8 mouse cellular contexts compared by ENCODE assay signal in the genomic region with DNA sequence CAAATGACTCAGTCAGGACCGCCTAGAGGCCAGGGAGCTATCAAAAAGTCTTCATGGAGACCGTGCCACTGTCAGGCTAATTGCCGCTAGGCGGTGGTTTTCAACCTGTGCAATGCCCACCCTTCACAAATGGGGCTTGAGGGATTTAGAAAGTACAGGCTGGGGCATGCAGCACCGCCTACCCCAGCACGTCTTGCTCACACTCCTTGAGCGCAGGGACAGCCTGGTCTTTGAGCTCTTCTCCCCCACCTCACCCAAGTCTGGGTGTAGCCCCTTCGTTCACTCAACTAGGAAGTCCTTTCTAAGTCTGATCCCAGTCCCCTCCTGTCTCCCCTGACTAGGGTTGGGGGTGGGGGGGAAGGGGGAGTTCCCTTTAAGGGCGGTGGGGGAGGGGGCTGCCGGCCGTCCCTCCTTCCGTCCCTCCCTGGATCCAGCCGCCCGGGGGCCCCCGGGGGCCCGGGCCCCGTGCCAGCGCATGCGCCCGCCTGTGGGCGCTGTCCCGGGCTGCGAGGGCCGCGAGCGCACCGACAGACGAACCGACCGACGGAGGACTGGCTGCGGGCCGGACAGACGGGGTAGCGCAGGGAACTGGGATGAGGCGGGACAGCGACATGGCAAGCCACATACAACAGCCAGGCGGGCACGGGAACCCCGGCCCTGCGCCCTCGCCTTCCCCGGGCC. TPM values are rescaled to one million over a fixed set of nuclear protein-coding genes. Genes with fewer than 3 reads are reported as not detected.
DNase-seq lines count a peak whose midpoint lies in the region; ATAC-seq lines count a peak whose summit lies in the region.

A gene (plus strand): TSS at position 497 of the 681 bp plus-strand sequence.

- peaks cover 66% of the 10 kb centered on the region for H3K27me3 ChIP-seq in embryonic facial prominence, embryonic 10.5 days (replicated peaks; ENCODE audit: low read depth, poor library complexity, severe bottlenecking)
- peaks cover 42% of the 10 kb centered on the region for H3K27me3 ChIP-seq in hindbrain, embryonic 15.5 days
- H3K27me3 ChIP-seq in liver, embryonic 15.5 days: peaks cover 59% of the 10 kb centered on the region

- peaks cover 38% of the 10 kb centered on the region for H3K4me1 ChIP-seq in embryonic facial prominence, embryonic 10.5 days
- H3K4me1 ChIP-seq in hindbrain, embryonic 15.5 days (replicated peaks): peaks cover 17% of the 10 kb centered on the region
- peaks cover 4% of the 10 kb centered on the region; the same call in 1 of the 2 replicates for H3K4me1 ChIP-seq in liver, embryonic 15.5 days (replicated peaks)

- peak; percentile 36 for DNase-seq in kidney, postnatal 10 days
- no peak for DNase-seq in kidney, adult 9 months
- DNase-seq in embryonic facial prominence, embryonic 10.5 days (ENCODE audit: low spot score): peak; percentile 50
- no peak for DNase-seq in T-cell, adult 2 months (ENCODE audit: low spot score)
- no peak for DNase-seq in cerebellum, adult 11-12 months
- DNase-seq in right cerebral cortex, postnatal 36 days (ENCODE audit: low spot score in 2 of 2): no peak

- H3K9ac ChIP-seq in hindbrain, embryonic 15.5 days: peak within 1 kb of the TSS; percentile 9; the same call in 1 of the 2 replicates
- H3K9ac ChIP-seq in liver, embryonic 15.5 days: no peak within 1 kb of the TSS

- H3K9me3 ChIP-seq in embryonic facial prominence, embryonic 10.5 days: peaks cover 4% of the 10 kb centered on the region; the same call in 1 of the 2 replicates
- no peaks in the 10 kb centered on the region for H3K9me3 ChIP-seq in hindbrain, embryonic 15.5 days
- H3K9me3 ChIP-seq in liver, embryonic 15.5 days (replicated peaks): no peaks in the 10 kb centered on the region

- H3K36me3 ChIP-seq in embryonic facial prominence, embryonic 10.5 days (replicated peaks): no peaks in the 10 kb centered on the region
- no peaks in the 10 kb centered on the region for H3K36me3 ChIP-seq in hindbrain, embryonic 15.5 days
- no peaks in the 10 kb centered on the region for H3K36me3 ChIP-seq in liver, embryonic 15.5 days (replicated peaks)

- WGBS in embryonic facial prominence, embryonic 10.5 days: 1% methylated on average over 43 of the region's 43 CpGs
- WGBS in hindbrain, embryonic 15.5 days: under 1% methylated on average over 38 of the region's 43 CpGs
- 5% methylated on average over 43 of the region's 43 CpGs for WGBS in liver, embryonic 15.5 days (ENCODE audit: insufficient replicate concordance)

- H3K4me3 ChIP-seq in embryonic facial prominence, embryonic 10.5 days: peak within 1 kb of the TSS; percentile 58
- H3K4me3 ChIP-seq in hindbrain, embryonic 15.5 days: peak within 1 kb of the TSS; percentile 36
- peak within 1 kb of the TSS; percentile 26 for H3K4me3 ChIP-seq in liver, embryonic 15.5 days (replicated peaks)

- H3K4me2 ChIP-seq in hindbrain, embryonic 15.5 days: peak within 1 kb of the TSS; percentile 56
- peak within 1 kb of the TSS; percentile 52 for H3K4me2 ChIP-seq in liver, embryonic 15.5 days

- ATAC-seq in hindbrain, embryonic 15.5 days (ENCODE audit: low FRiP score, low read depth): peak; percentile 43
- no peak for ATAC-seq in liver, embryonic 15.5 days (ENCODE audit: insufficient read depth)

- peak within 1 kb of the TSS; percentile 61 for H3K27ac ChIP-seq in embryonic facial prominence, embryonic 10.5 days (replicated peaks)
- peak within 1 kb of the TSS; percentile 30; the same call in 1 of the 2 replicates for H3K27ac ChIP-seq in hindbrain, embryonic 15.5 days (replicated peaks)
- no peak within 1 kb of the TSS for H3K27ac ChIP-seq in liver, embryonic 15.5 days (replicated peaks)

RNA-seq across cellular contexts. Expression of the gene that starts here (rescaled TPM):
- polyA plus RNA-seq in embryonic facial prominence, embryonic 10.5 days (2016; fragmentation: Nextera tagmentation; extraction: Ambion mirVana): 0.53 and 0.69 TPM in 2 replicates
- polyA plus RNA-seq in hindbrain, embryonic 15.5 days (2015; fragmentation: Nextera tagmentation; extraction: Ambion mirVana): 24.0 and 25.7 TPM in 2 replicates
- polyA plus RNA-seq in liver, embryonic 15.5 days (2015; fragmentation: Nextera tagmentation; extraction: Ambion mirVana): 0.60 and 1.0 TPM in 2 replicates

Comparison
In these comparisons a context has a peak if more than half of its experiments do, and no peak if none do; other contexts are left out.
1. RNA of the gene that starts here (polyA plus RNA-seq): 24.0 to 25.7 TPM in hindbrain, embryonic 15.5 days; 0.60 to 1.0 TPM in liver, embryonic 15.5 days and 0.53 to 0.69 TPM in embryonic facial prominence, embryonic 10.5 days; every median in the first group is over 10 times any median in the second.
2. Peak in DNase-seq, H3K4me3 ChIP-seq and H3K27ac ChIP-seq in embryonic facial prominence, embryonic 10.5 days; RNA of the gene not detected or under 1 TPM.
3. Peak in every context shown above with its lines, with median percentiles within 50 percentile points of each other: H3K4me3 ChIP-seq.